Mouse (Mus musculus): ENCODE measurements around the gene Mal. TPM values are rescaled to one million over a fixed set of nuclear protein-coding genes. Genes with fewer than 3 reads are reported as not detected.
A peak's percentile ranks its signal among the peaks of the same experiment; 100 is the strongest.

Gene Mal
- total RNA-seq, 1 experiment, result 0.67 TPM

DNA sequence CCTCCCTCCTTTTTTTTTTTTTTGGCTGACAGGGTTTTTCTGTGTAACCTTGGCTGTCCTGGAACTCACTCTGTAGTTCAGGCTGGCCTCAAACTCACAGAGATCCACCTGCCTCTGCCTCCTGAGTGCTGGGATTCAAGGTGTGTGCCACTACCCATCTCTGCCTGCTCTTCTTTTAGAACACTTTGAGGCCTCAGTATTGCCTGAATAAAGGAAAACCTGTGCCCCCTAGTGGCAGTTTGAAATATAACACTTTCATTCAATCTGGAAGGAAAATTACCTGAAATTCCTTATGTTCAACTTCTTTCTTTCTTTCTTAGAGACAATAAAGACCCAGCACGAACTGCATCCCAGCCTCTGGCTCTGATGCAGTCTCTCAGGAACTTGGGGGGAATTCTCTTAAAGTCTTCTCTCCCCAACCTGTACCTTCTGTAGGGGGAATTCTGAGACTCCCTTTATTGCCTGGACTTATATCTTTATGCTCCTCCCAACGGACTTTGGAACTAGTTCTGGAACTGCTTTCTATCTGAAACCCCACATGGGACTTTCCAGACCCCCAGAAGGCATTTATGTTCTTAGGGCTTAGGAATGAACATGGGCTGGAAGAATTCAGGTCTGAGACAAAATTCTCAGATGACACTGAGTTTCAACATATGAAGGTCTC lies 11.5 kb upstream of the Mal start:
- H3K9me3 ChIP-seq (ENCODE audit: control insufficient read depth, insufficient read depth, low read depth, low read length), result no peaks in the 10 kb centered on the region
- no peak overlapping the region for H3K27ac ChIP-seq (ENCODE audit: insufficient read depth, low read depth, low read length, poor library complexity, severe bottlenecking)
- TF ChIP-seq ZNF384 (IDR thresholded peaks at IDR 0.05; ENCODE audit: low read depth, low read length) (no peak), HCFC1 (IDR thresholded peaks at IDR 0.05; ENCODE audit: borderline replicate concordance, insufficient read depth, low read length) (no peak), MAFK (IDR thresholded peaks at IDR 0.05; ENCODE audit: insufficient read depth, low read depth, low read length) (no peak), ZC3H11A (IDR thresholded peaks at IDR 0.05; ENCODE audit: borderline replicate concordance, low read depth, low read length) (0 out of 2 replicates have a peak, but pooled peaks have one; percentile 35), CHD2 (IDR thresholded peaks at IDR 0.05; ENCODE audit: low read depth, low read length) (no peak)
- no peaks in the 10 kb centered on the region for H3K36me3 ChIP-seq (ENCODE audit: control insufficient read depth, insufficient read depth, low read length, poor library complexity, severe bottlenecking)
- no peak for DNase-seq (ENCODE audit: low read depth, low spot score)
- H3K9ac ChIP-seq (ENCODE audit: insufficient read depth, low read depth, low read length, poor library complexity, severe bottlenecking), result no peak overlapping the region
- in situ Hi-C loops (cut with MboI; ENCODE audit: low sequenced_read_pairs in 2 of 2, unreplicated experiment in 2 of 2), result no loop called here
- no peak overlapping the region for H3K4me3 ChIP-seq (ENCODE audit: insufficient read depth in 1 of 2, low read depth in 1 of 2, low read length in 2 of 2, poor library complexity in 1 of 2, severe bottlenecking in 1 of 2)
- no peaks in the 10 kb centered on the region for H3K4me1 ChIP-seq (ENCODE audit: control insufficient read depth in 2 of 2, insufficient read depth in 2 of 2, low read length in 2 of 2, poor library complexity in 1 of 2)

GRCm38 (mm10) chr2:127667015-127667414 lies 10.5 kb upstream of the Mal start:
- no peak overlapping the region for H3K4me3 ChIP-seq (ENCODE audit: insufficient read depth in 1 of 2, low read depth in 1 of 2, low read length in 2 of 2, poor library complexity in 1 of 2, severe bottlenecking in 1 of 2)
- TF ChIP-seq MAFK (IDR thresholded peaks at IDR 0.05; ENCODE audit: insufficient read depth, low read depth, low read length), result no peak
- no peak for TF ChIP-seq HCFC1 (IDR thresholded peaks at IDR 0.05; ENCODE audit: borderline replicate concordance, insufficient read depth, low read length)
- H3K9ac ChIP-seq (ENCODE audit: insufficient read depth, low read depth, low read length, poor library complexity, severe bottlenecking), result no peak overlapping the region
- H3K4me1 ChIP-seq (ENCODE audit: control insufficient read depth in 2 of 2, insufficient read depth in 2 of 2, low read length in 2 of 2, poor library complexity in 1 of 2), result no peaks in the 10 kb centered on the region
- in situ Hi-C loops (cut with MboI; ENCODE audit: low sequenced_read_pairs in 2 of 2, unreplicated experiment in 2 of 2), result no loop called here
- H3K27ac ChIP-seq (ENCODE audit: insufficient read depth, low read depth, low read length, poor library complexity, severe bottlenecking), result no peak overlapping the region
- no peaks in the 10 kb centered on the region for H3K36me3 ChIP-seq (ENCODE audit: control insufficient read depth, insufficient read depth, low read length, poor library complexity, severe bottlenecking)
- no peak for DNase-seq (ENCODE audit: low read depth, low spot score)
- no peaks in the 10 kb centered on the region for H3K9me3 ChIP-seq (ENCODE audit: control insufficient read depth, insufficient read depth, low read depth, low read length)

DNA sequence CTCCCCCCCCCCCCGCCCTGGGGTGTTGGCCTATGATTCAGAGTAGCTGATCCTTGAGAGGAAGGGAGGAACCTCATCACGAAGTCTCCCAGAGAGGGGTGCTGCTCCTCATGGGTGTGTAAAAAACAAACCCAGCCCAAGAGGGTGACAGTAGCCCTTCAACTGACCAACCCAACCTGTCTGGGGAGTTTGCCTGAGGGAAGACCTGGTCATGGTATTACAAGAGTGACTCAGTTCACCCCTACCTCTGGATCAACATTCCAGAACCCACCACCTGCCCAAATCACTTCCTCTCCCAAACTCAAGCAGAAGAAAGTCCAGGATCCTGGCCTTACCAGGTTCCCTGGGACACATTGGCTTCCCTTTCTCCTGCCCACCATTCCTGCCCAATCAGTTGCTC lies 6.2 kb upstream of the Mal start:
- Histone ChIP-seq H3K4me1 (ENCODE audit: control insufficient read depth in 2 of 2, insufficient read depth in 2 of 2, low read length in 2 of 2, poor library complexity in 1 of 2) (no peaks in the 10 kb centered on the region), H3K9me3 (ENCODE audit: control insufficient read depth, insufficient read depth, low read depth, low read length) (no peaks in the 10 kb centered on the region), H3K4me3 (ENCODE audit: insufficient read depth in 1 of 2, low read depth in 1 of 2, low read length in 2 of 2, poor library complexity in 1 of 2, severe bottlenecking in 1 of 2) (no peak overlapping the region), H3K27ac (ENCODE audit: insufficient read depth, low read depth, low read length, poor library complexity, severe bottlenecking) (no peak overlapping the region), H3K36me3 (ENCODE audit: control insufficient read depth, insufficient read depth, low read length, poor library complexity, severe bottlenecking) (no peaks in the 10 kb centered on the region), H3K9ac (ENCODE audit: insufficient read depth, low read depth, low read length, poor library complexity, severe bottlenecking) (no peak overlapping the region)
- in situ Hi-C loops (cut with MboI; ENCODE audit: low sequenced_read_pairs in 2 of 2, unreplicated experiment in 2 of 2), result no loop called here
- DNase-seq (ENCODE audit: low read depth, low spot score), result no peak
- TF ChIP-seq ZC3H11A (IDR thresholded peaks at IDR 0.05; ENCODE audit: borderline replicate concordance, low read depth, low read length) (no peak), ZNF384 (IDR thresholded peaks at IDR 0.05; ENCODE audit: low read depth, low read length) (no peak), MAFK (IDR thresholded peaks at IDR 0.05; ENCODE audit: insufficient read depth, low read depth, low read length) (no peak), HCFC1 (IDR thresholded peaks at IDR 0.05; ENCODE audit: borderline replicate concordance, insufficient read depth, low read length) (no peak), CHD2 (IDR thresholded peaks at IDR 0.05; ENCODE audit: low read depth, low read length) (no peak)

GRCm38 (mm10) chr2:127655419-127655818 lies 1.1 kb downstream of the Mal start:
- no peaks in the 10 kb centered on the region for H3K9me3 ChIP-seq (ENCODE audit: control insufficient read depth, insufficient read depth, low read depth, low read length)
- H3K36me3 ChIP-seq (ENCODE audit: control insufficient read depth, insufficient read depth, low read length, poor library complexity, severe bottlenecking), result no peaks in the 10 kb centered on the region
- H3K4me3 ChIP-seq (ENCODE audit: insufficient read depth in 1 of 2, low read depth in 1 of 2, low read length in 2 of 2, poor library complexity in 1 of 2, severe bottlenecking in 1 of 2), result peak overlapping the region in 1 of 2 experiments; percentile 33; a peak in 1 of 4 replicates
- no peak overlapping the region for H3K27ac ChIP-seq (ENCODE audit: insufficient read depth, low read depth, low read length, poor library complexity, severe bottlenecking)
- no peaks in the 10 kb centered on the region; a peak in 1 of 4 replicates for H3K4me1 ChIP-seq (ENCODE audit: control insufficient read depth in 2 of 2, insufficient read depth in 2 of 2, low read length in 2 of 2, poor library complexity in 1 of 2)
- DNase-seq (ENCODE audit: low read depth, low spot score), result no peak
- in situ Hi-C loops (cut with MboI; ENCODE audit: low sequenced_read_pairs in 2 of 2, unreplicated experiment in 2 of 2), result no loop called here
- TF ChIP-seq HCFC1 (IDR thresholded peaks at IDR 0.05; ENCODE audit: borderline replicate concordance, insufficient read depth, low read length) (no peak), MAFK (IDR thresholded peaks at IDR 0.05; ENCODE audit: insufficient read depth, low read depth, low read length) (no peak), CHD2 (IDR thresholded peaks at IDR 0.05; ENCODE audit: low read depth, low read length) (no peak), ZC3H11A (IDR thresholded peaks at IDR 0.05; ENCODE audit: borderline replicate concordance, low read depth, low read length) (no peak), ZNF384 (IDR thresholded peaks at IDR 0.05; ENCODE audit: low read depth, low read length) (no peak)
- H3K9ac ChIP-seq (ENCODE audit: insufficient read depth, low read depth, low read length, poor library complexity, severe bottlenecking), result no peak overlapping the region

DNA sequence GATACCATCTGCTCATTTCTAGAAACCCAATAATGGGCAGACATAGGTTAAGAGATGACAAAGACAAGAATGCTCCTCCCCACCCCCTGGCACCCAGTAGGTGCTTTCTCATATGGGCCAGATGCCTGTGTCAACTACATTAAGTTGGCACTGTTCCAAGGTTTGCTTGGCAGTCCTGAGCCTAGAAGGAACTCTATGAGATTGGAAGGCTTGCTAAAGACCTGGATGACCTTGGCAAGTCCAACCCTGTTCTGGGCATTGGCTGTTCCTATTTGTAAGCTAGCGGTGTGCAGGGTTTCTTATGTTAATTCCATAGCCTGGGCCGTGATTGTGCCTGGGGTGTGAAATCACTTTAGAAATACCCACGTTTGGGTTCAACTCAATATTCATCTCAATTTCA lies 1.7 kb downstream of the Mal start:
- Histone ChIP-seq H3K9me3 (ENCODE audit: control insufficient read depth, insufficient read depth, low read depth, low read length) (no peaks in the 10 kb centered on the region), H3K4me3 (ENCODE audit: insufficient read depth in 1 of 2, low read depth in 1 of 2, low read length in 2 of 2, poor library complexity in 1 of 2, severe bottlenecking in 1 of 2) (no peak overlapping the region), H3K36me3 (ENCODE audit: control insufficient read depth, insufficient read depth, low read length, poor library complexity, severe bottlenecking) (no peaks in the 10 kb centered on the region), H3K27ac (ENCODE audit: insufficient read depth, low read depth, low read length, poor library complexity, severe bottlenecking) (no peak overlapping the region), H3K9ac (ENCODE audit: insufficient read depth, low read depth, low read length, poor library complexity, severe bottlenecking) (no peak overlapping the region), H3K4me1 (ENCODE audit: control insufficient read depth in 2 of 2, insufficient read depth in 2 of 2, low read length in 2 of 2, poor library complexity in 1 of 2) (no peaks in the 10 kb centered on the region; a peak in 1 of 4 replicates)
- no peak for TF ChIP-seq HCFC1 (IDR thresholded peaks at IDR 0.05; ENCODE audit: borderline replicate concordance, insufficient read depth, low read length)
- TF ChIP-seq CHD2 (IDR thresholded peaks at IDR 0.05; ENCODE audit: low read depth, low read length), result no peak
- TF ChIP-seq ZC3H11A (IDR thresholded peaks at IDR 0.05; ENCODE audit: borderline replicate concordance, low read depth, low read length), result no peak
- no peak for TF ChIP-seq MAFK (IDR thresholded peaks at IDR 0.05; ENCODE audit: insufficient read depth, low read depth, low read length)
- no peak for TF ChIP-seq ZNF384 (IDR thresholded peaks at IDR 0.05; ENCODE audit: low read depth, low read length)
- DNase-seq (ENCODE audit: low read depth, low spot score), result no peak
- in situ Hi-C loops (cut with MboI; ENCODE audit: low sequenced_read_pairs in 2 of 2, unreplicated experiment in 2 of 2), result no loop called here

Measured in ES-E14 (cell line).